Mouse (Mus musculus) liver, embryonic 16.5 days (tissue): ENCODE results near the gene Ttll7. TPM values are rescaled to one million over a fixed set of nuclear protein-coding genes. Genes with fewer than 3 reads are reported as not detected.

Experiments used
- ATAC-seq: fragments of 200-750 bp; cut with Nextera tagmentation; 2 replicates; pipeline ENCODE4 v1.8.0; 2017; ENCODE audit warnings: low read depth, mild to moderate bottlenecking, moderate number of reproducible peaks, moderate library complexity
- H3K27ac ChIP-seq: fragments of 300-500 bp; sonication (generic); 2 replicates; pipeline ENCODE4 v1.5.1; 2014; ENCODE audit warnings: mild to moderate bottlenecking, low read length
- H3K27me3 ChIP-seq: fragments of 300-500 bp; sonication (generic); 2 replicates; pipeline ENCODE4 v1.6.1; 2014; ENCODE audit warnings: low read depth, low read length, mixed read lengths; ENCODE audit not compliant: control insufficient read depth, insufficient read depth
- H3K36me3 ChIP-seq: fragments of 300-500 bp; sonication (generic); 2 replicates; pipeline ENCODE4 v1.6.1; 2014; ENCODE audit warnings: mild to moderate bottlenecking; ENCODE audit not compliant: control insufficient read depth, insufficient read depth
- H3K4me1 ChIP-seq: fragments of 300-500 bp; sonication (generic); 2 replicates; pipeline ENCODE4 v1.6.1; 2014; ENCODE audit warnings: low read depth, low read length, mixed read lengths; ENCODE audit not compliant: control insufficient read depth
- H3K4me2 ChIP-seq: fragments of 300-500 bp; sonication (generic); 2 replicates; pipeline ENCODE4 v1.6.1; 2014; ENCODE audit warnings: low read depth, low read length, mixed read lengths
- H3K4me3 ChIP-seq: fragments of 300-500 bp; sonication (generic); 2 replicates; pipeline ENCODE4 v1.5.1; 2014; ENCODE audit warnings: low read depth, mild to moderate bottlenecking, low read length
- H3K9ac ChIP-seq: fragments of 300-500 bp; sonication (generic); 2 replicates; pipeline ENCODE4 v1.6.1; 2014; ENCODE audit warnings: low read depth, low read length
- H3K9me3 ChIP-seq: fragments of 300-500 bp; sonication (generic); replicated peaks from 2 replicates; pipeline ENCODE4 v1.6.1; 2016; ENCODE audit warnings: low read length; ENCODE audit not compliant: control insufficient read depth
- WGBS: fragments of 180-500 bp; shearing (Covaris S2); extraction: QIAGEN DNeasy Blood & Tissue Kit; methylation state at CpG from one replicate; pipeline ENCODE4 v1.1.7; 2014; ENCODE audit not compliant: insufficient replicate concordance; 5-methylcytosine and 5-hydroxymethylcytosine counted together
- polyA plus RNA-seq: library from polyadenylated mRNA; unstranded; fragments of >200 nt; fragmentation: Nextera tagmentation; extraction: Ambion mirVana; gene quantifications from 2 replicates; pipeline ENCODE4 v1.2.1, GENCODE M21; 2015

The Ttll7 gene
- polyA plus RNA-seq, 1 experiment from 2014 or later: 0.48 TPM

DNA sequence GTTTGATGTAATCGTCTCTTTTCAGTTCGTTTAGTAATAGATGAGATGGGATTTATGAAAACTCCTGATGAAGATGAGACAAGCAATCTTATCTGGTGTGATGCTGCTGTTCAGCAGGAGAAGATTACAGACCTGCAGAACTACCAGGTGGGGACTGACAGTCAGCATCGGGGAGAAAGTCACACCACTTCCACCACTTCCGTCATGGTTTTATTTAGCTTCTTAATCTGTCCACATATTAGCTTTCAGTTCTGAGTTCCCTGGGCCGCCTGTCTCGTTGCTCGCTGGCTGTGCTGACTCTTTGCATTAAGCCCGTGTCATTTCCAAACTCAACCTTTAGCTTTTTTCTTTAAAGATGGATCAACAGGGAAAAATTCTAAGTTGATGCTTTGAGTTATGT is 44.4 kb downstream of the Ttll7 start:
- H3K4me1 ChIP-seq: no peaks in the 10 kb centered on the region
- H3K27ac ChIP-seq: no peak overlapping the region
- H3K4me3 ChIP-seq: no peak overlapping the region
- no peaks in the 10 kb centered on the region for H3K27me3 ChIP-seq
- no peak overlapping the region for H3K4me2 ChIP-seq
- no peak overlapping the region for H3K9ac ChIP-seq
- no peaks in the 10 kb centered on the region for H3K36me3 ChIP-seq
- no peak for ATAC-seq
- WGBS: 66% methylated on average over 8 of the region's 8 CpGs
- no peaks in the 10 kb centered on the region for H3K9me3 ChIP-seq

DNA sequence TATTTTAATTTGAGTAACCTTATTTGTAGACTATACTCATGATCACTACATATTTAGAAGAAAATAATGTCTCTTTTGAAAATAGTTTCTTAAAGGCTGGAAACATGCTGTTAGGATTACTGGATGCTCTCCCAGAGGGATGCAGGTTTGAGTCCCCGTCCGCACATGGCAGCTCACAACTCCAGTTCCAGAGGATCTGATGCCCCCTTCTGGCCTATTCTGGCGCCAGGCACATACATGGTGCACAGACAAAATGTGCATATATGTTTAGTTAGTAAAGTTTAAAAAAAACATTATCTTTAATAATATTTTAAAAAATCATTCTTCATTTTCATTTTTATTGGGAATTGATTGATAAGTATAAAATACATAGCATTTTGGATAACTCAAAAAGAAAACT is 47.9 kb downstream of the Ttll7 start:
- Histone ChIP-seq H3K9me3 (no peaks in the 10 kb centered on the region), H3K36me3 (no peaks in the 10 kb centered on the region), H3K4me1 (no peaks in the 10 kb centered on the region), H3K9ac (no peak overlapping the region), H3K4me3 (no peak overlapping the region), H3K4me2 (no peak overlapping the region), H3K27ac (no peak overlapping the region), H3K27me3 (no peaks in the 10 kb centered on the region)
- WGBS: 63% methylated on average over 3 of the region's 3 CpGs
- ATAC-seq: no peak

DNA sequence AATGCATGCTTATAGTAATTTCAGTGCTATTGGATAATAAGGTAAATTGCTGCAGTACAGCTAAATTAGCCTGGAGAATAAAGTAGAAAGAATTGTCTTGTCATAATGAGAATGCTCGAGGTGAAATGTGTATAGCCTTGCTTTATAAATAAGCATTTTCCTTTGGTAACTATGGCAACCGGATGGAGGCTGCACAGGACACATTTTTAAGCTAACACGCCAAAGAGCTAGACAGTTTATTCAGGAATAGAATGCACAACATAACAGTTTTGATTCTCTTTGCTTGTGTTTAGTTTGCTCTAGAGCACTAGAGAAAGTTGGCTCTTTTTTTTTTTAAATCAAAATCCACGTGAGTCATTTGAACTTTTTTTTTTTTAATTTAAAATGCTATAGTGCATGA is 49.6 kb downstream of the Ttll7 start:
- no peaks in the 10 kb centered on the region for H3K4me1 ChIP-seq
- H3K27ac ChIP-seq: no peak overlapping the region
- ATAC-seq: no peak
- no peaks in the 10 kb centered on the region for H3K36me3 ChIP-seq
- 49% methylated on average over 4 of the region's 4 CpGs for WGBS
- no peaks in the 10 kb centered on the region for H3K27me3 ChIP-seq
- H3K9ac ChIP-seq: no peak overlapping the region
- no peaks in the 10 kb centered on the region for H3K9me3 ChIP-seq
- H3K4me2 ChIP-seq: no peak overlapping the region
- no peak overlapping the region for H3K4me3 ChIP-seq

DNA sequence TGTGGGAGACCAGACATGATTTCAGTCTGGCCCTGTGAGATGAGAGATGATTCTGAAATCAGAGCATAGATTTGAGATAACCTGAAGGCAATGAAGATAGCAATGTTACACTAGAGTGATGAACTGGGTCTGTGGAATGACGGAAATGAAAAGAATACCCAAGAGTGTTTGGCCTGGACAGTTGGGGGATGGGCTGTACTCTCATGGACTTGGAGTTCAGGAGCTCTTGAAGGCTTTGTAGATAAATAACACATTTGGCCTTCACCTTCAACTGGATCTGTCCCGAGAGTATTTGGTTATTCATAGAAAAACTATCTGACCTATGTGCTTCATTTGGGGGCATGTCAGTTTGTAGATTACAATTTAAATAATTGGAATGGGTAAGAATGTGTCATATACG is 53.4 kb downstream of the Ttll7 start:
- H3K27me3 ChIP-seq: no peaks in the 10 kb centered on the region
- 60% methylated on average over 3 of the region's 3 CpGs for WGBS
- H3K4me3 ChIP-seq: no peak overlapping the region
- H3K36me3 ChIP-seq: no peaks in the 10 kb centered on the region
- no peaks in the 10 kb centered on the region for H3K9me3 ChIP-seq
- no peak overlapping the region for H3K4me2 ChIP-seq
- no peak overlapping the region for H3K27ac ChIP-seq
- H3K9ac ChIP-seq: no peak overlapping the region
- no peak for ATAC-seq
- no peaks in the 10 kb centered on the region for H3K4me1 ChIP-seq

DNA sequence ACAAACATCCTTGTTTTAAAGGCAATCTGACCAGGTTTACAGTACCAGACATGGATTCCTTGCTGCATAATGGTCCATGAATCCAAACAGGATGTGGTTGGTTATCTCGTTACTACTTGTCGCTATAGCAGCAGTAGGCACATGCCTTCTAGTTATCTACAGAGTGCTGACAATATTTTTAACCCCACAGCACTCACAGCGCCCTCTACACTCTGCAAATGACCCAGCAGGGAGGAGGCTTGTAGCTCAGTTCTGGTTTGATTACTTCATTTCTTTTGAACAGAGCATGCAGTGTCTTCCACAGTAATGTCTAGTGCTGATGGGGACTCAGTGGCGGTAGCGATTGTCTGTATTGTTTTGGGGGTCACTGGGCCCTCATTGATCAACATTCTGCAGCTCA is 56.8 kb downstream of the Ttll7 start:
- Histone ChIP-seq H3K4me3 (no peak overlapping the region), H3K9me3 (no peaks in the 10 kb centered on the region), H3K4me2 (no peak overlapping the region), H3K9ac (no peak overlapping the region), H3K4me1 (no peaks in the 10 kb centered on the region), H3K27ac (no peak overlapping the region), H3K36me3 (no peaks in the 10 kb centered on the region), H3K27me3 (no peaks in the 10 kb centered on the region)
- ATAC-seq: no peak
- WGBS: 36% methylated on average over 5 of the region's 5 CpGs

DNA sequence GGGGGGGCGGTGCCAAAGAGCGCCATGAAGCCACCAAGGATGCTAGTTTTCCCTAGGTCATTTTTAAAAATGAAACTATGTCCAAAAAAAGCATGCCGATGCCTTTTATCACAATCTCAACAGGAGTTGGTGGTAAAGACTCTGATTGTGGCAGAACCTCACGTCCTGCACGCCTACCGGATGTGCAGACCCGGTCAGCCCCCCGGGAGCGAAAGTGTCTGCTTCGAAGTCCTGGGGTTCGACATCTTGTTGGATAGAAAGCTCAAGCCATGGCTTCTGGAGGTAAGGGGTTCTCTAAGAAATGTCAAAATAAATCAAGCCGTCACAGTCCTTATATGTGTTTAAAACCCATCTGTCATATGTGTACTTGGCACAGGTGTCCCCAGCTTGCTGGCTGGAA is 60.9 kb downstream of the Ttll7 start:
- Histone ChIP-seq H3K27me3 (no peaks in the 10 kb centered on the region), H3K4me1 (no peaks in the 10 kb centered on the region), H3K9me3 (no peaks in the 10 kb centered on the region), H3K4me3 (no peak overlapping the region), H3K27ac (no peak overlapping the region), H3K9ac (no peak overlapping the region), H3K4me2 (no peak overlapping the region), H3K36me3 (no peaks in the 10 kb centered on the region)
- 72% methylated on average over 12 of the region's 12 CpGs for WGBS
- no peak for ATAC-seq

DNA sequence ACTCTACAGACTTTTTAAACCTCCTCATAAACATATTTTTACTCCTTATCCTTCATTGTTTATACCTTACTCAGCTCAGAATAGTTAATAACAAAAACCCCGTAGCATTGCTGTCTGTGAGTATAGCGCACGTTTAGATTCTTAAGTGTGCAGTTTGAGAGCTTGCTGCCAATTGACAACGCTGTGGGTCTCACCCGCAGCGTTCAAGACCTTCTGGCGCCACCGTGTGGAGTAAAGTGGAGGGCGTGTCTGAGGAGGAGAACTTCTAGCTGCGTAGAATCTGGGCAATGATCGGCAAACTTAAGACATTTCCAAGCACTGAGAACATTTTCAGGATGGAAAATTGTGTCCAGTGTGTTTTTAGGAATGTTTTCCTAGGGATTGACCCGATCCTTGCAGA is 62.6 kb downstream of the Ttll7 start:
- Histone ChIP-seq H3K27ac (no peak overlapping the region), H3K9me3 (no peaks in the 10 kb centered on the region), H3K27me3 (no peaks in the 10 kb centered on the region), H3K4me3 (no peak overlapping the region), H3K36me3 (no peaks in the 10 kb centered on the region), H3K4me2 (no peak overlapping the region), H3K9ac (no peak overlapping the region), H3K4me1 (no peaks in the 10 kb centered on the region)
- no peak for ATAC-seq
- WGBS: 8% methylated on average over 12 of the region's 12 CpGs

DNA sequence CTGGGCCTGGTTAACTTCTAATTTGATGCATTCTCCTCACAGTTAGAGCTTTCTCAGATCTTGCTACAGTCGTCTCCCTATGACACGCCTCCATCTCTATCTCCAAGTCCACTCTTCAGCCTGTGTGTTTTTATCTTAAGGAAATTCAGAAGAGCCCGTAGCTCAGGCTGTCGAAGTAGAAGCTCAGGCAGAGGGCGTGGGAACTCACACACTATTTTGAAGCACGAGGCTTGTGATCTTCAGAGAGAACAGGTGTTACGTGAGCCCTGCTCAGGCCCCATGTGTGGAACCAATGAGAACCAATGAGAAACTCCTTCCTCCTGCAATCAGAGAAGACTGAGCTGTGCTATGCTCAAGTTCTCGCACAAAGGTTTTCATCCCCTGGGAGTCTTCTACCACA is 65.7 kb downstream of the Ttll7 start:
- H3K27ac ChIP-seq: no peak overlapping the region
- no peaks in the 10 kb centered on the region for H3K27me3 ChIP-seq
- H3K9ac ChIP-seq: no peak overlapping the region
- H3K9me3 ChIP-seq: no peaks in the 10 kb centered on the region
- no peaks in the 10 kb centered on the region for H3K4me1 ChIP-seq
- no peak for ATAC-seq
- no peak overlapping the region for H3K4me3 ChIP-seq
- 40% methylated on average over 8 of the region's 8 CpGs for WGBS
- H3K4me2 ChIP-seq: no peak overlapping the region
- no peaks in the 10 kb centered on the region for H3K36me3 ChIP-seq

DNA sequence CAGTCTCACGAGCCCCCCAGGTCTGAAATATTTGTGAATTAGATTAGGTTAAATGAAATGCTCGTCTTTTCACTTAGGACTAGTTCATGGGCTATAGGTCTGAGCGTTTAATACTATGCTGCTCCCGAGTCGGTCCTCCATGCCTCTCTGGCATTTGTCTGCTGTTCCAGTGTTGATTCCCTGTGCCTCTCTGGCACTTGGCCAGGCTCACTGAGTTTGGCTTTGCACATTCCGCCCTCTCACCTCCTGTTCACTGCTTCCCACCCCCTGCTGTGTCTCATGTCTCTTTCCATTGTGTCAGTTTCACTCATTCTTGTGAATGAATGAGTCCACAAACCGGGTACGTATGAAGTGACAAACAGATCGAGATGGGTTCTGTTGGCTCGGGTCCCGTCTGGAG is 66.2 kb downstream of the Ttll7 start:
- Histone ChIP-seq H3K27me3 (no peaks in the 10 kb centered on the region), H3K9me3 (no peaks in the 10 kb centered on the region), H3K4me2 (no peak overlapping the region), H3K9ac (no peak overlapping the region), H3K27ac (no peak overlapping the region), H3K4me1 (no peaks in the 10 kb centered on the region), H3K36me3 (no peaks in the 10 kb centered on the region), H3K4me3 (no peak overlapping the region)
- ATAC-seq: no peak
- 66% methylated on average over 11 of the region's 11 CpGs for WGBS
